Mouse (Mus musculus): ENCODE measurements around the gene Dagla. TPM values are rescaled to one million over a fixed set of nuclear protein-coding genes. Genes with fewer than 3 reads are reported as not detected.

Dagla gene
- total RNA-seq, 2 experiments from 2014 or later = 93.7 to 95.4 TPM

DNA sequence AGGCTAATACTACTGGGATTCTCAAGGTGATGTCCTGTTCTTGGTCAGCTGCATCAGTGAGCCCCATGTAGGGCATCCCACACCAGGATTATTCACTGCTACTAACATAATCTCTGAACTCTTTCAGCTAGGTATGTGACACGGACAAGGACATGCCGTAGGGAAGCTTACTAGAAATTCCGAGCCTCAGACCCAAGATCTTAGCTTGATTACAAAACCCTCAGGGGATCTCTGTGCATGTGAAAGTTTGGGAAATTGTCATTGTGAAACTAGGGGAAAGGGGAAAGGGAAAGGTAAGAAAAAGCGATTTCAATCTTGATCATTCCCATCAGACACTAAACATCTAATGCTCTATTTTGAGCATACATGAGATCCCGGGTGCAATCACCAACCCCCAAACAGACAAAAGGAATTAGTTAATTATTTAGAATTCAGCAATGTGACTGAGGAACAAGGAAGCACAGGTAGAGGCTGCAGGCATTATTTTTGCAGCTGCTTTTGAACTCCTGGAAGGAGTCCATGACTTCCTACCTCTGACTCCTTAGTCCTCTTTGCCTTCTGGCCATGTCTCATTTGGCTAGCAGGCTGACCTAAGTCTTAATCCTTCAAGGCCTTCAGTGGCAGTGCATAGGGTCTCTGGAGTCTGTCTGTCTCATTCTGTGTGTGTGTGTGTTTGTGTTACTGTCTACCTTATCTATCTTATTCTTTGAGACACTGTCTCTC, 2.0 kb upstream of the Dagla start:
- TF ChIP-seq CTCF (IDR thresholded peaks at IDR 0.05) = no peak

DNA sequence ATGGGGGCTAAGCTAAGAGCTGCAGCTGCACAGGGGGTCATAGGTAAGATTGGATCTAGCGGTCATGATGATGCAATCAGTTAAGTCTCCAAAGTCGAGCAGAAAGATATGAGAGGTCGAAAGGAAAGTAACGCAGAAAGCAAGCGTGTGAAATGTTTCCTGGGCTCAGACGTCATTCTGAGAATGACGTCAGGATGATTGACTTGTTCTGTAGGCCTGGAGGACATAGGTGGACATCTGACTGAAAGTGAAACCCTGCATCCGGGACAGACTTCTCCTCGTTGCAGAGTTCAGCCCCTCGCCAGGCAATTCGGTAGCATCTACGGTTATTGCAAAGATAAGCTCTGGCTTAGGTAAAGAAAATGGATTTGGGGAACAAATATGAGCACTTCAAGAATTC, 963 bp upstream of the Dagla start:
- intact Hi-C loops (cut with DNase I) = loop anchor here (1.0 to 2.0 kb wide), 2 partner anchors 39 to 47 kb away; no protein-coding TSS in a partner anchor
- TF ChIP-seq CTCF (IDR thresholded peaks at IDR 0.05) = no peak
- H3K27ac ChIP-seq = peak overlapping the region; percentile 94
- no peak for DNase-seq (ENCODE audit: extremely low spot score in 1 of 2, low spot score in 2 of 2)
- no peak overlapping the region for H3K4me3 ChIP-seq

More for the DNA sequence above, 2.0 kb upstream of the Dagla start:
- no peak for DNase-seq (ENCODE audit: extremely low spot score in 1 of 2, low spot score in 2 of 2)
- Histone ChIP-seq H3K4me3 (no peak overlapping the region), H3K27ac (no peak overlapping the region)
- intact Hi-C loops (cut with DNase I) = no loop called here

DNA sequence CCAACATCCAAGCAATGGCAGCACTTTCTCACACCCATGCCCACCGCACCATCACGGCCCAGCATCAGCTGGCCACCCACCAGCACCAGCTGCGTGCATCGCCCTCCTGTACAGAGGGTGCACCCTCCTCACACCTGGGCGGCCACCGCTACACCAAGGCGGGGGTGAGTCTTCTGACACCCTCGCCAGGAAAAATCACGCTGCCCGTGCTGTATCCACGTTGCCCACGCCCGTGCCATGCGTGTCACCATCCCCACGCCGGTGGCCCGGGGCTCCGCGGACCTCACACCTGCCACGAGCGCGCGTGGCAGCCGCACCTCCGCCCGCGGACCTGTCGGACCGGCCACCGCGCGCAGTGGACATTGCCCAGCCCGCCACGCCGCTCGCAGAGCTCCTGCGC, 282 bp downstream of the Dagla start:
- peak overlapping the region; percentile 84 for H3K4me3 ChIP-seq
- intact Hi-C loops (cut with DNase I) = loop anchor here (2.0 kb wide), 1 partner anchor 46 kb away; no protein-coding TSS in a partner anchor
- no peak for TF ChIP-seq CTCF (IDR thresholded peaks at IDR 0.05)
- H3K27ac ChIP-seq = peak overlapping the region; percentile 94
- DNase-seq (ENCODE audit: extremely low spot score in 1 of 2, low spot score in 2 of 2) = no peak

DNA sequence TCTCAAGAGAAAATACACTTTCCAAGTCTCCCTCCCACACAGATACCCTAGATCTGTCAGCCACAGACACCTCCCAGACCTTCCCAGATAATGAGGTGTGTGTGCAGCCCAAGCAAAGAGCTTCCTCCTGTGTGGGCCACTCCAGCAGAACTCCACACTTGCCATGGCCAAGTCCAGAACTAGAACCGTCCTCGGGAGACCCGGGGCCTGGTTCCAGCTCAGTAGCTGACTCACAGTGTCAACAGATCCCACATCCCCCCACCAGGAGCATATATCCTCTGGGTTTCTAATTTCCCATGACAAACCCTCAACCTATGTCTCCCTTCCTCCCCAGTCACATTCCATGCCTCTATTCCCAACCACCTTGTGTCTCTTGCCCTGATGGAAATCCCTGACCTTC, 1.8 kb downstream of the Dagla start:
- no peak for DNase-seq (ENCODE audit: extremely low spot score in 1 of 2, low spot score in 2 of 2)
- intact Hi-C loops (cut with DNase I) = loop anchor here (2.0 kb wide), 1 partner anchor 30 kb away; no protein-coding TSS in a partner anchor
- Histone ChIP-seq H3K27ac (peak overlapping the region; percentile 94; the same call in 1 of the 2 replicates), H3K4me3 (peak overlapping the region; percentile 84)
- TF ChIP-seq CTCF (IDR thresholded peaks at IDR 0.05) = no peak; the same call in 1 of the 2 replicates

DNA sequence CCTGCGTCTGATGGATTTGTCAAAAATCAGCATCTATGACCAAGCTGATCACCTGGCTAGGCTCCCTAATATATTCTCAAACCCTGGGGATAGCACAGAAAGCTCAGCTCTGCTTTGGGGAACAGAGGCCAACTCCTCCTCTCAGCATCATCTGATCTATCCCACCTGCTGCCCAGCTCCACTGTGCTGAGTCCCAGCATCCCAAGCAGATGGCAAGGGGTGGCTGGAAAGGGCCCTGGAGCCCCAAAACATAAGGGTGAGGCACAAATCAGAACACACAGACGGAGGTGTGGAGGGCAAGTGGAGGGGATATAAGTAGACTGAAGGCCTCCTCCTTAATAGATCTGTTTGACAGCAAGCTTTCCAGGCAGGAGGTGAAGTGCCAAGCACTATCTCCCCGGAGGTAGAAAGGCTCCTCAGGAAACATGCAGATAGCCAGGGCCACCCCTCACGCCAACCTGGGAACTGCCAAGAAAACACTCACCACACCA, 2.8 kb downstream of the Dagla start:
- intact Hi-C loops (cut with DNase I) = loop anchor here (2.0 kb wide), 1 partner anchor 29 kb away; no protein-coding TSS in a partner anchor
- Histone ChIP-seq H3K27ac (peak overlapping the region; percentile 63), H3K4me3 (no peak overlapping the region; the same call in 1 of the 2 replicates)
- no peak for DNase-seq (ENCODE audit: extremely low spot score in 1 of 2, low spot score in 2 of 2)
- no peak for TF ChIP-seq CTCF (IDR thresholded peaks at IDR 0.05)

DNA sequence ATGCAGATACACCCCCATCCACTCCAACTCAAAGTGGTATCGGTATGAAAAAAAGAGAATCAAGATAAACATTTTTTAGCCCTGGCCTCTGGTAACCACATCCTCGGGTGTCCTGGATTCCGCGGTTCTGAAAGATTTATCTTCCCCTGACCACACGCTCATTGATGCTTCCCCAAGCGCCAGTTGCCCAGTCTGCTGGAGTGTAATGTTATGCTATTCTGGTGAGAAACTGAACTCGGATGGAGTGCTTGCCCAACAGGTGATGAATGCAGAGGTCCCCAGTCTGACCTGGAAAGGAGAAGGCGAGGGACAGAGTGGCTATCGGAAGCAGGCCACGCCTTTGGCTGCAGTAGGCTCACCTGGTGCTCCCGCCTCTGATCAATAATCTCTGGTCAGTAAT, 3.4 kb downstream of the Dagla start:
- no peak for TF ChIP-seq CTCF (IDR thresholded peaks at IDR 0.05)
- peak overlapping the region; percentile 17 for H3K4me3 ChIP-seq
- no peak for DNase-seq (ENCODE audit: extremely low spot score in 1 of 2, low spot score in 2 of 2)
- peak overlapping the region; percentile 63 for H3K27ac ChIP-seq
- intact Hi-C loops (cut with DNase I) = no loop called here

DNA sequence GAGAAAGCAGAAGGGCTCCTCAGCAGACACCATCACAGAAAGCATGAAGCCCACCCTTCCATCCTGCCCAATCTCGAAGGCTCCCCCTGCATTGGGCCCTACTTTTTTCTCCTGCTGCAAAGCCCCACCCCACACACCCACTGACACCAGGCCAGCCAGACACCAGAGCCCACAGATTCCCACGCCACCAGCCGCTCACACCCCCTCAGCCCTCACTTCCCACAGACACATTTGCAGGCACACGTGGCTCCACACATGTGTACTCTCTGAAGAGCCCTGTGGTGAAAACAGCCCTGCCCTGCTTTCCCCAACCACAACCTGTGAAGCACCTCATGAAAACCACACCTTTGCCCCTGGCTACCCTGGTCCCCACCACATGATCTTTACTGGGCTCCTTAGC, 3.9 kb downstream of the Dagla start:
- TF ChIP-seq CTCF (IDR thresholded peaks at IDR 0.05) = no peak
- intact Hi-C loops (cut with DNase I) = no loop called here
- peak in 1 of 2 experiments; percentile 65 for DNase-seq (ENCODE audit: extremely low spot score in 1 of 2, low spot score in 2 of 2)
- no peak overlapping the region for H3K4me3 ChIP-seq
- H3K27ac ChIP-seq = peak overlapping the region; percentile 63; the same call in 1 of the 2 replicates

DNA sequence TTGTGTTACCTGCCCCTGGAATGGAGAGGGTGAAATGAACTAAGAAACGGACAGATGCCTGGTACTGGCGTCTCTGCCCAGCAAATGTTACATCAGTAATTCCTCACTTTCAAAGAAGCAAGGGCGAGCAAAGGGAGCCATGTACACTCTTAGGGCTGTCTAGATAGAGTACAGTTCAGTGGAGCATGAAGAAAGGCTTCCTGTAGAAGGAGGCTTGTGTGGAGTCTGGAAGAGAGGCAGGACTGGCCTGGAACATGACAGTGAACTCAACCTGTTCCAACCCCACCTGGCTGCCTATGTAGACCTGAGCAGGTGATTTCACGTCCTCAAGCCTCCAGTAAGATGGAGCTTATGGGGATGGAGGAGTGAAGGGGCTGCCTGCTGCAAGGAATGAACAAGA, 6.4 kb downstream of the Dagla start:
- DNase-seq (ENCODE audit: extremely low spot score in 1 of 2, low spot score in 2 of 2) = no peak
- TF ChIP-seq CTCF (IDR thresholded peaks at IDR 0.05) = no peak
- intact Hi-C loops (cut with DNase I) = no loop called here
- 0 out of 2 replicates have a peak overlapping the region, but pooled peaks have one; percentile 25 for H3K27ac ChIP-seq
- no peak overlapping the region for H3K4me3 ChIP-seq

DNA sequence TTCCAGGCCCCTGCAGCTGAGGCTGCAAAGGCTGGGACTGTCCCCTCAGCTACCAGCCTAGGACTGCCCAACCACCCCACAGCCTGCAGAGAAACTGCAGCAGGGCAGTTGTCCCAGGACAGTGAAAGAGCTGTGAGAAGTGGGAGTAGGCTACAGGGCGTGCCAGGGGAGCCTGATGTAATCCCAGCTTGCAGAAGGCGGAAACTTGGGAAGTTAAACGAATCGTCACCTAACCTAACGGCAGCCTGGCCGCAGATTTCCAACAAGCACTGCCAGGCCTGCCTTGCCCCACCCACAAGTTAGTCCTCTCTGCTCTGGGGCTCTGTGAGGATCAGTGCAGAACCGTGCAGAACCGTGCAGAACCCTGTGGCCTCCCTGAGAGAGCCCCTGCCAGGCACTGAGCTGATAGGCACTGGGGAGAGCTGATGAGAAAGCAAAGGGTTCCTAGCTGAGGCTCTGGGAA, 7.6 kb downstream of the Dagla start:
- no peak for TF ChIP-seq CTCF (IDR thresholded peaks at IDR 0.05)
- H3K27ac ChIP-seq = peak overlapping the region; percentile 90
- intact Hi-C loops (cut with DNase I) = no loop called here
- H3K4me3 ChIP-seq = no peak overlapping the region
- DNase-seq (ENCODE audit: extremely low spot score in 1 of 2, low spot score in 2 of 2) = peak in 1 of 2 experiments; percentile 22

DNA sequence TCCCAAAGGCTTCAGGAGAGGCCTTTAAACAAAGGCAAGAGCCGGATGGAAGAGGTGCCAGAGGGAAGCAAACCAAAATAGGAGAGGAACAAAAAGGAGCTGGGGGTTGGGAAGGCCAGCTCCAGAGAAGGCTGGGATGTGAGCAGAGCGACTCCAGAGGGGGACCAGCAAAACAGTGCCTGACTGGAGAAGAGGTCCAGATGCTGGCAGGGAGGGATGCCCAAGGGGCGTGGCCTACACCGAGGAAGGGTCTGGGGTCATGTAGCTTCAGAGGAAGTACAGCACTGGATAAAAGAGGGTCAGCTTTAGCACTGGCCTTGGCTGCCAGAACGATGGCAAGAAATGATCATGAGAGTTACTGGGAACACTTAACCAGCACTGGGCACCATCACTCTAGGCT, 8.4 kb downstream of the Dagla start:
- H3K4me3 ChIP-seq = no peak overlapping the region
- DNase-seq (ENCODE audit: extremely low spot score in 1 of 2, low spot score in 2 of 2) = no peak
- peak overlapping the region; percentile 90 for H3K27ac ChIP-seq
- TF ChIP-seq CTCF (IDR thresholded peaks at IDR 0.05) = no peak
- intact Hi-C loops (cut with DNase I) = no loop called here

DNA sequence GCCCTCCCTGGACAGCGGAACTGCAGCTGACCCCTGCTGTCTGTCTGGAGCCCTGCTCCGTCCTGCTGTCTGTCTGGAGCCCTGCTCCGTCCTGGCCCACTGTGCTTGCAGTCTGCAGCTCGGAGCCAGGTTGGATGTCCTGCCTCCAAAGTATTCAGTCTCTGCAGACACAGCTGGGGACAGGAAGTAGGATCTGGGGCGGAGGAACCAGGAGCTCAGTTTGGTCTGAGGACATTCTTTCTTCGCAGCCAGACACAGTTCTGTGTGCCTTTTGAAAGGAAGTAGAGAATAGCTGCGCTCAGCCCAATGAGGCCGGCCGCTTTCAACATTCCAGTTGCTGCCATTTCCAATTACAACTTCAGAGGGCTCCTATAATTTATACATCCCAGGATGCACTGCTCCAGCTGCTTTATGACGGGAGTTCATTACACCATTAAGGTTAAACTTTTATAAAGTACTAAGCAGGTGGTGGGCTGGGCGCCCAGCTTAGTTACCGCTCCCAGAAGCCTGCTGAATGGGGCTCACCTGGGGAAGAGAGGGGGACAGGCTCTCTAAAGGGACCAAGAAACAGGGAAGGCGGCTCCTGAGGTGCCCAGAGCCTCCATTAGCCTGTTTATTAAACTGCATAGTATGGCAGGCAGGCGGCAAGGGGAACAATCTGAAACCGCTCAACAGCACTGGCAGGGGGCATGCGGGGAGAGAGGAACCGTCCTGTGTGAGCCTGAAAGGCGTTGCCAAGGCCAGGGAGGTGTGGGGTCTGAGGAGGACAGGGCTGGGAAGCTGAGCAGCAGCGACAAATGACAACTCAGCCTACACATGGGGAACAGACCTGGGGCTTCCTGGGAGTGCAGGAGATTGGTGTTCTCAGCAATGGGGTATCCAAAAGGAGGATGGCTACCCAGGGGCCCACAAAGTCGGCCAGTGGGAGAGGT, 9.8 kb downstream of the Dagla start:
- H3K27ac ChIP-seq = peak overlapping the region; percentile 90
- H3K4me3 ChIP-seq = no peak overlapping the region
- no peak for DNase-seq (ENCODE audit: extremely low spot score in 1 of 2, low spot score in 2 of 2)
- no peak for TF ChIP-seq CTCF (IDR thresholded peaks at IDR 0.05)
- intact Hi-C loops (cut with DNase I) = no loop called here

All from left cerebral cortex, adult 2 months (tissue).